Mouse (Mus musculus) myocyte (in vitro differentiated cells): Measurements from ENCODE around the gene Usp29. TPM values are rescaled to one million over a fixed set of nuclear protein-coding genes. Genes with fewer than 3 reads are reported as not detected.

ENCODE experiments used
- H3K27me3 ChIP-seq: one replicate; pipeline ENCODE4 v1.6.1; 2011; ENCODE audit not compliant: control insufficient read depth, insufficient read depth, insufficient read length
- H3K36me3 ChIP-seq: one replicate; pipeline ENCODE4 v1.6.1; 2011; ENCODE audit not compliant: control insufficient read depth, insufficient read depth
- H3K4me2 ChIP-seq: one replicate; pipeline ENCODE4 v1.6.1; 2011; ENCODE audit warnings: low read depth, control low read depth
- H3K4me3 ChIP-seq: one replicate; pipeline ENCODE4 v1.5.1; 2011; ENCODE audit warnings: mild to moderate bottlenecking, control low read depth, moderate library complexity
- H3K79me2 ChIP-seq: one replicate; pipeline ENCODE4 v1.6.1; 2011; ENCODE audit not compliant: control insufficient read depth, insufficient read depth
- H3ac ChIP-seq: one replicate; pipeline ENCODE4 v1.6.1; 2011; ENCODE audit not compliant: control insufficient read depth, insufficient read length
- CEBPB ChIP-seq: IDR thresholded peaks from 2 replicates; pipeline ENCODE4 v1.6.1; 2011; ENCODE audit warnings: mild to moderate bottlenecking, moderate library complexity; ENCODE audit not compliant: poor library complexity, insufficient read depth, severe bottlenecking
- E2F4 ChIP-seq: IDR thresholded peaks from one replicate; pipeline ENCODE4 v1.6.1; 2011; ENCODE audit warnings: mild to moderate bottlenecking, control low read depth, moderate library complexity; ENCODE audit not compliant: insufficient read depth
- MAX ChIP-seq: IDR thresholded peaks from one replicate; pipeline ENCODE4 v1.6.1; 2011; ENCODE audit warnings: low read depth, mild to moderate bottlenecking, control low read depth
- MYOD1 ChIP-seq, 3 experiments: IDR thresholded peaks; one replicate each; pipeline ENCODE4 v1.6.1; 2011; ENCODE audit warnings: control low read depth in 2 of 3, low read depth in 2 of 3, mild to moderate bottlenecking in 2 of 3, moderate library complexity in 1 of 3; ENCODE audit not compliant: insufficient read length in 2 of 3, control insufficient read depth in 1 of 3
- MYOG ChIP-seq, 3 experiments: IDR thresholded peaks; one replicate each; pipeline ENCODE4 v1.6.1; 2011; ENCODE audit warnings: control low read depth in 2 of 3, low read depth in 2 of 3, mild to moderate bottlenecking in 2 of 3; ENCODE audit not compliant: insufficient read length in 2 of 3, control insufficient read depth in 1 of 3, insufficient read depth in 1 of 3
- POLR2A ChIP-seq: IDR thresholded peaks from one replicate; pipeline ENCODE4 v1.6.1; 2011; ENCODE audit warnings: low read depth, mild to moderate bottlenecking, control low read depth, moderate library complexity; ENCODE audit not compliant: insufficient read length
- POLR2AphosphoS2 ChIP-seq: IDR thresholded peaks from one replicate; pipeline ENCODE4 v1.6.1; 2011; ENCODE audit warnings: low read depth, control low read depth; ENCODE audit not compliant: insufficient read length
- REST ChIP-seq: IDR thresholded peaks from one replicate; pipeline ENCODE4 v1.6.1; 2011; ENCODE audit warnings: mild to moderate bottlenecking, control low read depth, moderate library complexity; ENCODE audit not compliant: insufficient read depth, insufficient read length
- SRF ChIP-seq: IDR thresholded peaks from one replicate; pipeline ENCODE4 v1.6.1; 2011; ENCODE audit warnings: low read depth; ENCODE audit not compliant: control insufficient read depth, insufficient read length
- TCF12 ChIP-seq: IDR thresholded peaks from one replicate; pipeline ENCODE4 v1.6.1; 2011; ENCODE audit warnings: mild to moderate bottlenecking, control low read depth; ENCODE audit not compliant: poor library complexity, insufficient read depth, severe bottlenecking
- TCF3 ChIP-seq: IDR thresholded peaks from one replicate; pipeline ENCODE4 v1.6.1; 2011; ENCODE audit warnings: low read depth, control low read depth; ENCODE audit not compliant: insufficient read length
- USF1 ChIP-seq: IDR thresholded peaks from one replicate; pipeline ENCODE4 v1.6.1; 2011; ENCODE audit warnings: low read depth, mild to moderate bottlenecking, control low read depth, moderate library complexity
- polyA plus RNA-seq: library from polyadenylated mRNA; unstranded; fragments of >200 nt; fragmentation: generic; extraction: Trizol; gene quantifications from one replicate; pipeline ENCODE4 v1.2.1, GENCODE M21; 2012; ENCODE audit warnings: missing spikeins

Gene Usp29
- polyA plus RNA-seq, 1 experiment: 1.1 TPM

- Histone ChIP-seq H3K79me2 (no peaks in the 10 kb centered on the region), H3ac (no peak overlapping the region), H3K4me3 (no peak overlapping the region), H3K36me3 (no peaks in the 10 kb centered on the region), H3K27me3 (no peaks in the 10 kb centered on the region), H3K4me2 (no peak overlapping the region)
- TF ChIP-seq MAX (no peak), MYOD1 (IDR thresholded peaks at IDR 0.05; ENCODE audit: control insufficient read depth in 1 of 3, insufficient read length in 2 of 3, low read depth in 2 of 3) (no peak), REST (no peak), TCF12 (no peak)
Observed at GRCm38 (mm10) chr7:6793811-6794210, 63.4 kb downstream of the Usp29 start.

GRCm38 (mm10) chr7:6797408-6797807 lies 67.0 kb downstream of the Usp29 start:
- H3K36me3 ChIP-seq: no peaks in the 10 kb centered on the region
- no peak overlapping the region for H3K4me3 ChIP-seq
- no peak overlapping the region for H3K4me2 ChIP-seq
- TF ChIP-seq TCF3 (no peak), SRF (no peak), CEBPB (no peak), MYOG (IDR thresholded peaks at IDR 0.05; ENCODE audit: control insufficient read depth in 1 of 3, insufficient read depth in 1 of 3, insufficient read length in 2 of 3, low read depth in 2 of 3) (no peak), MAX (no peak), MYOD1 (IDR thresholded peaks at IDR 0.05; ENCODE audit: control insufficient read depth in 1 of 3, insufficient read length in 2 of 3, low read depth in 2 of 3) (no peak), USF1 (no peak), REST (no peak), POLR2A (no peak), E2F4 (no peak), POLR2AphosphoS2 (no peak), TCF12 (no peak)
- H3K27me3 ChIP-seq: no peaks in the 10 kb centered on the region
- no peak overlapping the region for H3ac ChIP-seq
- H3K79me2 ChIP-seq: no peaks in the 10 kb centered on the region

GRCm38 (mm10) chr7:6799105-6799805 lies 68.9 kb downstream of the Usp29 start:
- Histone ChIP-seq H3K27me3 (no peaks in the 10 kb centered on the region), H3K79me2 (no peaks in the 10 kb centered on the region), H3K4me3 (no peak overlapping the region), H3ac (no peak overlapping the region), H3K36me3 (no peaks in the 10 kb centered on the region), H3K4me2 (no peak overlapping the region)
- TF ChIP-seq POLR2AphosphoS2 (no peak), E2F4 (no peak), SRF (no peak), REST (no peak)

GRCm38 (mm10) chr7:6800586-6801441 lies 70.4 kb downstream of the Usp29 start:
- H3ac ChIP-seq: no peak overlapping the region
- H3K4me2 ChIP-seq: no peak overlapping the region
- no peak overlapping the region for H3K4me3 ChIP-seq
- no peaks in the 10 kb centered on the region for H3K27me3 ChIP-seq
- no peak for TF ChIP-seq MYOG (IDR thresholded peaks at IDR 0.05; ENCODE audit: control insufficient read depth in 1 of 3, insufficient read depth in 1 of 3, insufficient read length in 2 of 3, low read depth in 2 of 3)
- no peak for TF ChIP-seq USF1
- TF ChIP-seq MYOD1 (IDR thresholded peaks at IDR 0.05; ENCODE audit: control insufficient read depth in 1 of 3, insufficient read length in 2 of 3, low read depth in 2 of 3): no peak
- TF ChIP-seq MAX: no peak
- TF ChIP-seq TCF12: no peak
- TF ChIP-seq TCF3: no peak
- TF ChIP-seq REST: no peak
- no peak for TF ChIP-seq POLR2A
- TF ChIP-seq POLR2AphosphoS2: no peak
- H3K36me3 ChIP-seq: no peaks in the 10 kb centered on the region
- no peaks in the 10 kb centered on the region for H3K79me2 ChIP-seq

DNA sequence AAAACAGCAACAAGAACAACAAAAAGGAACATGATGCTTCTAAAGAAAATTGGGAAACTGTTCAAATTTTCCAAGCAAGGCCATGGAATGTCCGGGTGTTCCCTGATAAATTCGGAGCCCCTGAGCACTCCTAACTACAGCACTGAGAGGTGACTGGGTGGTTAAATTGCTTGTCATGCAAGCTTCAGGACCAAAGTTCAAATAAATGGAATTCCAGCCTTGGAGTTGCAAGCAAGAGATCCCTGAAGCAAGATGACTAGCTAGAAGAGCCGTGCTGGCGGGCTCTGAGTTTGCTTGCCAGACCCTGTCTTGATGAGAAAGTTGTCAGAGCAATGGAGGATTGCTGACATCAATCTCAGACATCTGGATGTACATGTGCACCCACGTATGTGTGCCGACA lies 71.3 kb downstream of the Usp29 start:
- Histone ChIP-seq H3K4me2 (no peak overlapping the region), H3K36me3 (no peaks in the 10 kb centered on the region), H3K79me2 (no peaks in the 10 kb centered on the region), H3ac (no peak overlapping the region), H3K4me3 (no peak overlapping the region), H3K27me3 (no peaks in the 10 kb centered on the region)
- TF ChIP-seq TCF12 (no peak), E2F4 (no peak), TCF3 (no peak), POLR2A (no peak), POLR2AphosphoS2 (no peak), MAX (no peak), MYOG (IDR thresholded peaks at IDR 0.05; ENCODE audit: control insufficient read depth in 1 of 3, insufficient read depth in 1 of 3, insufficient read length in 2 of 3, low read depth in 2 of 3) (no peak), CEBPB (no peak), USF1 (no peak), MYOD1 (IDR thresholded peaks at IDR 0.05; ENCODE audit: control insufficient read depth in 1 of 3, insufficient read length in 2 of 3, low read depth in 2 of 3) (no peak), SRF (no peak), REST (no peak)
